In genomic region chr17:28120460-28120859, GRCm38 (mm10) we compare ENCODE assay signal across 21 mouse cellular contexts. TPM values are rescaled to one million over a fixed set of nuclear protein-coding genes. Genes with fewer than 3 reads are reported as not detected.
"Had no signal": no experiment of that assay in that cellular context is flagged by ENCODE, and none has a peak within 500 bp of the region (broad histone marks: within the 10 kb centered on the region; RNA-seq: fewer than 3 reads in every experiment).

No protein-coding gene starts in this region.

- H3K4me1 ChIP-seq: liver, embryonic 15.5 days; lung, embryonic 15.5 days had no signal

- H3K4me2 ChIP-seq: liver, embryonic 15.5 days; lung, embryonic 15.5 days; midbrain, embryonic 12.5 days; midbrain, embryonic 15.5 days; neural tube, embryonic 13.5 days; neural tube, embryonic 15.5 days had no signal

- H3K27me3 ChIP-seq: lung, embryonic 15.5 days; midbrain, embryonic 12.5 days; neural tube, embryonic 13.5 days; neural tube, embryonic 15.5 days had no signal

- DNase-seq: liver, postnatal 0 days; lung, adult 2 months; lung, postnatal 14 days; lung, postnatal 36 days; retina, postnatal 1 day; right cerebral cortex, adult 18-20 months; right cerebral cortex, postnatal 25 days; right cerebral cortex, postnatal 4 days; spleen, adult 18-20 months; thymus, adult 18-20 months; thymus, postnatal 25 days; thymus, postnatal 4 days had no signal

- H3K27ac ChIP-seq: liver, embryonic 15.5 days; lung, embryonic 15.5 days; macrophage; midbrain, embryonic 12.5 days; midbrain, embryonic 15.5 days; neural tube, embryonic 13.5 days; neural tube, embryonic 15.5 days had no signal

- H3K9ac ChIP-seq: liver, embryonic 15.5 days; liver, postnatal 0 days; lung, embryonic 15.5 days; midbrain, embryonic 12.5 days; midbrain, embryonic 15.5 days; neural tube, embryonic 13.5 days; neural tube, embryonic 15.5 days had no signal

- H3K36me3 ChIP-seq: liver, embryonic 15.5 days; lung, embryonic 15.5 days; midbrain, embryonic 12.5 days; midbrain, embryonic 15.5 days; neural tube, embryonic 13.5 days; neural tube, embryonic 15.5 days had no signal

- H3K4me3 ChIP-seq: liver, embryonic 15.5 days; lung, embryonic 15.5 days; megakaryocyte, embryonic 14.5 days; midbrain, embryonic 12.5 days; midbrain, embryonic 15.5 days; neural tube, embryonic 13.5 days; neural tube, embryonic 15.5 days had no signal

- H3K9me3 ChIP-seq: liver, embryonic 15.5 days; lung, embryonic 15.5 days; midbrain, embryonic 12.5 days; midbrain, embryonic 15.5 days; neural tube, embryonic 13.5 days; neural tube, embryonic 15.5 days had no signal

- ATAC-seq: liver, postnatal 0 days; lung, postnatal 0 days; midbrain, embryonic 15.5 days had no signal

RNA-seq across cellular contexts. Expression of gene Tcp11, which starts 40.0 kb away (rescaled TPM):
- polyA plus RNA-seq: macrophage had no signal
